Mouse (Mus musculus) forebrain, embryonic 12.5 days (tissue): ENCODE measurements at regions not wholly inside any gene's neighbourhood (a gene's known extent, or its start where the extent isn't known, plus 50 kb on each side); places are given as distances from the start of the nearest gene placed in this dataset.

Experiments used
- ATAC-seq: fragments of 200-750 bp; cut with Nextera tagmentation; 2 replicates; pipeline ENCODE4 v1.8.0; 2017; ENCODE audit warnings: moderate TSS enrichment; ENCODE audit not compliant: low FRiP score
- H3K27ac ChIP-seq: fragments of 300-500 bp; sonication (generic); 2 replicates; pipeline ENCODE4 v1.5.1; 2016; ENCODE audit warnings: mild to moderate bottlenecking
- H3K27me3 ChIP-seq: fragments of 300-500 bp; sonication (generic); 2 replicates; pipeline ENCODE4 v1.6.1; 2016; ENCODE audit warnings: mild to moderate bottlenecking
- H3K36me3 ChIP-seq: fragments of 300-500 bp; sonication (generic); replicated peaks from 2 replicates; pipeline ENCODE4 v1.6.1; 2016; ENCODE audit warnings: mild to moderate bottlenecking
- H3K4me1 ChIP-seq: fragments of 300-500 bp; sonication (generic); 2 replicates; pipeline ENCODE4 v1.6.1; 2016
- H3K4me2 ChIP-seq: fragments of 300-500 bp; sonication (generic); 2 replicates; pipeline ENCODE4 v1.6.1; 2016; ENCODE audit warnings: mild to moderate bottlenecking, moderate library complexity
- H3K4me3 ChIP-seq: fragments of 300-500 bp; sonication (generic); replicated peaks from 2 replicates; pipeline ENCODE4 v1.5.1; 2016; ENCODE audit warnings: mild to moderate bottlenecking
- H3K9ac ChIP-seq: fragments of 300-500 bp; sonication (generic); 2 replicates; pipeline ENCODE4 v1.6.1; 2016; ENCODE audit warnings: mild to moderate bottlenecking
- H3K9me3 ChIP-seq: fragments of 300-500 bp; sonication (generic); 2 replicates; pipeline ENCODE4 v1.6.1; 2016
- WGBS: fragments of 180-500 bp; shearing (Covaris S2); methylation state at CpG from one replicate; pipeline ENCODE4 v1.1.7; 2016; 5-methylcytosine and 5-hydroxymethylcytosine counted together

- Histone ChIP-seq H3K27me3 (no peaks in the 10 kb centered on the region), H3K36me3 (no peaks in the 10 kb centered on the region), H3K4me1 (peaks cover 26% of the 10 kb centered on the region), H3K4me3 (no peak overlapping the region), H3K4me2 (no peak overlapping the region), H3K27ac (no peak overlapping the region), H3K9me3 (no peaks in the 10 kb centered on the region), H3K9ac (no peak overlapping the region)
- ATAC-seq = peak; percentile 50; the same call in 1 of the 2 replicates
- WGBS = 50% methylated on average over 9 of the region's 9 CpGs
Measured at GRCm38 (mm10) chr6:100977201-100977691, 143.8 kb downstream of the Ppp4r2 start.

- H3K9ac ChIP-seq = no peak overlapping the region
- ATAC-seq = no peak
- no peaks in the 10 kb centered on the region for H3K9me3 ChIP-seq
- H3K4me2 ChIP-seq = no peak overlapping the region
- H3K4me3 ChIP-seq = no peak overlapping the region
- WGBS = 80% methylated on average over 5 of the region's 5 CpGs
- H3K27ac ChIP-seq = no peak overlapping the region
- H3K27me3 ChIP-seq = no peaks in the 10 kb centered on the region
- peaks cover 26% of the 10 kb centered on the region for H3K4me1 ChIP-seq
- no peaks in the 10 kb centered on the region for H3K36me3 ChIP-seq
Measured at GRCm38 (mm10) chr6:100978113-100978512, 144.7 kb downstream of the Ppp4r2 start.

GRCm38 (mm10) chr6:100978727-100979460 lies 145.5 kb downstream of the Ppp4r2 start:
- Histone ChIP-seq H3K27me3 (no peaks in the 10 kb centered on the region), H3K4me2 (no peak overlapping the region), H3K4me1 (peaks cover 23% of the 10 kb centered on the region), H3K27ac (no peak overlapping the region), H3K36me3 (no peaks in the 10 kb centered on the region), H3K4me3 (no peak overlapping the region), H3K9me3 (no peaks in the 10 kb centered on the region), H3K9ac (no peak overlapping the region)
- ATAC-seq = no peak
- 76% methylated on average over 9 of the region's 9 CpGs for WGBS

- no peaks in the 10 kb centered on the region for H3K36me3 ChIP-seq
- no peaks in the 10 kb centered on the region for H3K9me3 ChIP-seq
- WGBS = 92% methylated on average over 2 of the region's 2 CpGs
- ATAC-seq = no peak
- no peak overlapping the region for H3K4me2 ChIP-seq
- no peak overlapping the region for H3K4me3 ChIP-seq
- H3K4me1 ChIP-seq = peaks cover 23% of the 10 kb centered on the region
- H3K9ac ChIP-seq = no peak overlapping the region
- no peak overlapping the region for H3K27ac ChIP-seq
- H3K27me3 ChIP-seq = no peaks in the 10 kb centered on the region
Measured at GRCm38 (mm10) chr6:100980156-100980555, 146.7 kb downstream of the Ppp4r2 start.

- Histone ChIP-seq H3K27me3 (no peaks in the 10 kb centered on the region), H3K9ac (no peak overlapping the region), H3K36me3 (no peaks in the 10 kb centered on the region), H3K4me3 (no peak overlapping the region), H3K4me1 (no peaks in the 10 kb centered on the region), H3K27ac (no peak overlapping the region), H3K4me2 (no peak overlapping the region), H3K9me3 (no peaks in the 10 kb centered on the region)
- ATAC-seq = no peak
- 74% methylated on average over 7 of the region's 7 CpGs for WGBS
Measured at GRCm38 (mm10) chr6:100984861-100985260, 151.4 kb downstream of the Ppp4r2 start.

- no peaks in the 10 kb centered on the region for H3K4me1 ChIP-seq
- no peak overlapping the region for H3K4me2 ChIP-seq
- H3K27me3 ChIP-seq = no peaks in the 10 kb centered on the region
- WGBS = 72% methylated on average over 5 of the region's 5 CpGs
- no peaks in the 10 kb centered on the region for H3K9me3 ChIP-seq
- no peak overlapping the region for H3K27ac ChIP-seq
- ATAC-seq = no peak
- no peaks in the 10 kb centered on the region for H3K36me3 ChIP-seq
- H3K4me3 ChIP-seq = no peak overlapping the region
- no peak overlapping the region for H3K9ac ChIP-seq
Measured at GRCm38 (mm10) chr6:100985334-100985937, 152.0 kb downstream of the Ppp4r2 start.

- Histone ChIP-seq H3K9ac (no peak overlapping the region), H3K4me1 (no peaks in the 10 kb centered on the region), H3K4me2 (no peak overlapping the region), H3K36me3 (no peaks in the 10 kb centered on the region), H3K4me3 (no peak overlapping the region), H3K9me3 (no peaks in the 10 kb centered on the region), H3K27me3 (no peaks in the 10 kb centered on the region), H3K27ac (no peak overlapping the region)
- WGBS = 79% methylated on average over 6 of the region's 6 CpGs
- no peak for ATAC-seq
Measured at GRCm38 (mm10) chr6:100988521-100988920, 155.1 kb downstream of the Ppp4r2 start.

- Histone ChIP-seq H3K4me3 (no peak overlapping the region), H3K9ac (no peak overlapping the region), H3K4me2 (no peak overlapping the region), H3K27me3 (no peaks in the 10 kb centered on the region), H3K27ac (no peak overlapping the region), H3K4me1 (peaks cover 8% of the 10 kb centered on the region), H3K36me3 (no peaks in the 10 kb centered on the region), H3K9me3 (no peaks in the 10 kb centered on the region)
- 89% methylated on average over 1 of the region's 1 CpGs for WGBS
- ATAC-seq = no peak
Measured at GRCm38 (mm10) chr6:100993421-100993820, 160.0 kb downstream of the Ppp4r2 start.

GRCm38 (mm10) chr6:100995874-100996560 lies 162.6 kb downstream of the Ppp4r2 start:
- Histone ChIP-seq H3K4me2 (no peak overlapping the region), H3K4me3 (no peak overlapping the region), H3K27me3 (no peaks in the 10 kb centered on the region), H3K27ac (peak overlapping the region; percentile 50; the same call in 1 of the 2 replicates), H3K9ac (no peak overlapping the region), H3K36me3 (no peaks in the 10 kb centered on the region), H3K4me1 (peaks cover 8% of the 10 kb centered on the region), H3K9me3 (no peaks in the 10 kb centered on the region)
- peak; percentile 89 for ATAC-seq
- WGBS = 39% methylated on average over 6 of the region's 6 CpGs

GRCm38 (mm10) chr6:100998285-100998684 lies 164.9 kb downstream of the Ppp4r2 start:
- Histone ChIP-seq H3K36me3 (no peaks in the 10 kb centered on the region), H3K4me2 (no peak overlapping the region), H3K27me3 (no peaks in the 10 kb centered on the region), H3K27ac (no peak overlapping the region), H3K9me3 (no peaks in the 10 kb centered on the region), H3K9ac (no peak overlapping the region), H3K4me3 (no peak overlapping the region), H3K4me1 (peaks cover 8% of the 10 kb centered on the region)
- 79% methylated on average over 1 of the region's 1 CpGs for WGBS
- ATAC-seq = no peak

GRCm38 (mm10) chr6:101003901-101004300 lies 170.5 kb downstream of the Ppp4r2 start:
- Histone ChIP-seq H3K9ac (no peak overlapping the region), H3K4me2 (no peak overlapping the region), H3K9me3 (no peaks in the 10 kb centered on the region), H3K36me3 (no peaks in the 10 kb centered on the region), H3K27ac (no peak overlapping the region), H3K4me3 (no peak overlapping the region), H3K4me1 (no peaks in the 10 kb centered on the region), H3K27me3 (no peaks in the 10 kb centered on the region)
- WGBS = 86% methylated on average over 1 of the region's 1 CpGs
- no peak for ATAC-seq

- no peaks in the 10 kb centered on the region for H3K36me3 ChIP-seq
- ATAC-seq = no peak
Measured at GRCm38 (mm10) chr6:101021650-101022049, 188.2 kb downstream of the Ppp4r2 start.

More at GRCm38 (mm10) chr6:101021650-101022049, 188.2 kb downstream of the Ppp4r2 start:
- Histone ChIP-seq H3K4me1 (no peaks in the 10 kb centered on the region), H3K9me3 (no peaks in the 10 kb centered on the region), H3K27me3 (no peaks in the 10 kb centered on the region), H3K4me2 (no peak overlapping the region), H3K9ac (no peak overlapping the region), H3K4me3 (no peak overlapping the region), H3K27ac (no peak overlapping the region)
- WGBS = 75% methylated on average over 3 of the region's 3 CpGs
